Mouse (Mus musculus): ENCODE measurements around the gene Sult4a1.

The Sult4a1 gene

GRCm38 (mm10) chr15:84096051-84096450 lies 9.5 kb downstream of the Sult4a1 start:
- no peak for DNase-seq (ENCODE audit: low spot score in 2 of 2)

- DNase-seq (ENCODE audit: low spot score in 2 of 2), result no peak
These were observed 10.6 kb downstream of the Sult4a1 start for GRCm38 (mm10) chr15:84094921-84095320.

- no peak for DNase-seq (ENCODE audit: low spot score in 2 of 2)
These were observed 18.8 kb downstream of the Sult4a1 start for GRCm38 (mm10) chr15:84086775-84087174.

- DNase-seq (ENCODE audit: low spot score in 2 of 2), result no peak
These were observed 19.2 kb downstream of the Sult4a1 start for GRCm38 (mm10) chr15:84086364-84086763.

GRCm38 (mm10) chr15:84080069-84080468 lies 25.5 kb downstream of the Sult4a1 start:
- DNase-seq (ENCODE audit: low spot score in 2 of 2), result no peak

- no peak for DNase-seq (ENCODE audit: low spot score in 2 of 2)
These were observed 26.0 kb downstream of the Sult4a1 start for GRCm38 (mm10) chr15:84079519-84079918.

GRCm38 (mm10) chr15:84078667-84079066 lies 26.9 kb downstream of the Sult4a1 start:
- no peak for DNase-seq (ENCODE audit: low spot score in 2 of 2)

- DNase-seq (ENCODE audit: low spot score in 2 of 2), result no peak
These were observed 28.4 kb downstream of the Sult4a1 start for GRCm38 (mm10) chr15:84077151-84077550.

GRCm38 (mm10) chr15:84074705-84075185 lies 30.8 kb downstream of the Sult4a1 start:
- DNase-seq (ENCODE audit: low spot score in 2 of 2), result no peak

GRCm38 (mm10) chr15:84073911-84074704 lies 31.4 kb downstream of the Sult4a1 start:
- DNase-seq (ENCODE audit: low spot score in 2 of 2), result peak in 1 of 2 experiments; percentile 50

GRCm38 (mm10) chr15:84073058-84073457 lies 32.5 kb downstream of the Sult4a1 start:
- no peak for DNase-seq (ENCODE audit: low spot score in 2 of 2)

- no peak for DNase-seq (ENCODE audit: low spot score in 2 of 2)
These were observed 33.3 kb downstream of the Sult4a1 start for GRCm38 (mm10) chr15:84072226-84072625.

GRCm38 (mm10) chr15:84070116-84070676 lies 35.4 kb downstream of the Sult4a1 start:
- DNase-seq (ENCODE audit: low spot score in 2 of 2), result no peak

- no peak for DNase-seq (ENCODE audit: low spot score in 2 of 2)
These were observed 36.0 kb downstream of the Sult4a1 start for GRCm38 (mm10) chr15:84069455-84070050.

- no peak for DNase-seq (ENCODE audit: low spot score in 2 of 2)
These were observed 39.9 kb downstream of the Sult4a1 start for GRCm38 (mm10) chr15:84065701-84066100.

GRCm38 (mm10) chr15:84065140-84065539 lies 40.4 kb downstream of the Sult4a1 start, which contains the start of gene Efcab6:
TSS of gene Efcab6 (minus strand) at chr15:84065379.
- DNase-seq (ENCODE audit: low spot score in 2 of 2), result no peak

GRCm38 (mm10) chr15:84058841-84059240 lies 46.7 kb downstream of the Sult4a1 start:
- no peak for DNase-seq (ENCODE audit: low spot score in 2 of 2)

GRCm38 (mm10) chr15:84056083-84056482 lies 49.5 kb downstream of the Sult4a1 start:
- no peak for DNase-seq (ENCODE audit: low spot score in 2 of 2)

- peak in 1 of 2 experiments; percentile 46 for DNase-seq (ENCODE audit: low spot score in 2 of 2)
These were observed 51.7 kb downstream of the Sult4a1 start for GRCm38 (mm10) chr15:84053859-84054258.

- no peak for DNase-seq (ENCODE audit: low spot score in 2 of 2)
These were observed 52.3 kb downstream of the Sult4a1 start for GRCm38 (mm10) chr15:84053240-84053639.

- DNase-seq (ENCODE audit: low spot score in 2 of 2), result no peak
These were observed 53.2 kb downstream of the Sult4a1 start for GRCm38 (mm10) chr15:84052390-84052789.

GRCm38 (mm10) chr15:84049570-84049969 lies 56.0 kb downstream of the Sult4a1 start:
- DNase-seq (ENCODE audit: low spot score in 2 of 2), result no peak

GRCm38 (mm10) chr15:84045562-84045961 lies 60.0 kb downstream of the Sult4a1 start:
- DNase-seq (ENCODE audit: low spot score in 2 of 2), result no peak
